Mouse (Mus musculus) cerebellum, adult (tissue): ENCODE results near the gene Rsph4a.
"Not testable (repeated sequence)": the region's sequence is repeated elsewhere in the genome, so short reads cannot be mapped to it uniquely, and the experiment has no call there.

ENCODE experiments used
- ATAC-seq: cut with Nextera tagmentation; 2 replicates; pipeline ENCODE4 v1.9.2; 2017; ENCODE audit warnings: mild to moderate bottlenecking, moderate library complexity, mixed read lengths; ENCODE audit not compliant: insufficient number of reproducible peaks, low FRiP score, low TSS enrichment

Rsph4a gene

DNA sequence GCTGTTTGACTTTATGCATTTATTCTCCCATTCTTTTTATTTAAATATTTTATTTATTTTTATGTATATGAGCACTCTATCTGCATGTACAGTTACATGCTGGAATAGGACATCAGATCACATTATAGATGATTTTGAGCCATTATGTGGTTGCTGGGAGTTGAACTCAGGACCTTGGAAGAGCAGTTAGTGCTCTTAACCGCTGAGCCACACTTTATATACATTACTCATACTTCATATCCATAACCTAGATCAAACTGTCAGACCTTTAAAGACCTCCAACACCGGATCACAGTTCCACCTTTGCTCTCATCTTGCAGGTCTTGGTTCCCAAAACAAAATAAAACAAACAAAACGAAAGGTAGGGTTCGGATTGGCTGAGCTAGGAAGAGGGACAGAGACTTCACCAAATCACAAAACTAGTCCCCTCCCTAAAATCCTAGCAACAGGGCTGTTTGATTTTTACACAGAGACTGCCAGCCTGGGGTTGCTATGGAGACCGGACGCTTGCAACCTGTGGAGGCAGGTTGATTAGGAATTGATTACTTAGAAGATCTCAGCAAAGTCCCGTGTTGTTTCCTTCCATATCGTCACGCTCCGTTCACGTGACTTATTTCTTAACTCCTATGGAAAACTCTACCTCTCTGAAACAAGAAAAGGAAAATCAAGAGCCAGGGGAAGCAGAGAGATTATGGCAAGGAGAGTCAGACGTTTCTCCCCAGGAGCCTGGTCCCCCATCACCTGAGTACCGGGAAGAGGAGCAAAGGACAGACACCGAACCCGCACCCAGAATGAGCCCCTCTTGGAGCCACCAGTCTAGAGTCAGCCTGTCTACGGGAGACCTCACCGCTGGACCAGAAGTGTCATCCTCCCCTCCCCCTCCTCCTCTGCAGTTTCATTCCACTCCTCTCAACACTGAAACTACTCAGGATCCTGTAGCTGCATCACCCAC is at the start of gene Rsph4a:
Gene Rsph4a (plus strand): TSS at position 582 of the 952 bp plus-strand sequence.
- ATAC-seq, result no peak

DNA sequence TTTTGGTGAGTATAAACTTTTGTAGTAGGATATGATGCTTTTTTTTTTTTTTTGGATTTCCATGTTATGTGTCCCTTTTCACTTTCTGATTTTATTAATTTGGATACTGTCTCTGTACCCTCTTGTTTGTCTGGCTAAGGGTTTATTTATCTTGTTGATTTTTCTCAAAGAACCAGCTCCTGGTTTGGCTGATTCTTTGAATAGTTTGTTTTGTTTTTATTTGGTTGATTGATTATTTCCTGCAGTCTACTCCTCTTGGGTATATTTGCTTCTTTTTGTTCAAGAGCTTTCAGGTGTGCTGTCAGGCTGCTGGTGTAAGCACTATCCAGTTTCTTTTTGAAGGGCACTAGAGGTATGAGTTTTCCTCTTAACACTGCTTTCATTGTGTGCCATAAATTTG is 47.5 kb upstream of the Rsph4a start, which contains the start of gene Sult3a1:
Gene Sult3a1 (plus strand): TSS at position 301 of the 400 bp plus-strand sequence.
- ATAC-seq, result no peak

DNA sequence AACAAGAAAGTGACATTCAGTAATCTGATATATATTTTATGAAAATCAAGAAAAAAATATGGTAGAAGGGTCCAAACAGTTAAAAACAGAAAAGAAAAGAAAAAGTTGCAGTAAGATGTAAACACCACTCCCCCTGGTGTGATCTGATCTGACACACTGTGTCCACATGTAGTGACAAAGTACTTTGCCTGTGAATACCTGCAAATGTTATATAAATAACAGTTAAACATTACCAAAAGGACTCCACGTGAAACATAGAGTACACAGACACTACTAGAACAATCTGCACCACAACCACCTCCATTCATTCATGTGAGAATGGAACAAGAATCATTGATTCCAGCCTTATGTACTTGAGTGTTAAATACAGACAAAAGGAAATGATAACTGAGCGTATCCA is 38.9 kb upstream of the Rsph4a start:
- ATAC-seq, result no peak

DNA sequence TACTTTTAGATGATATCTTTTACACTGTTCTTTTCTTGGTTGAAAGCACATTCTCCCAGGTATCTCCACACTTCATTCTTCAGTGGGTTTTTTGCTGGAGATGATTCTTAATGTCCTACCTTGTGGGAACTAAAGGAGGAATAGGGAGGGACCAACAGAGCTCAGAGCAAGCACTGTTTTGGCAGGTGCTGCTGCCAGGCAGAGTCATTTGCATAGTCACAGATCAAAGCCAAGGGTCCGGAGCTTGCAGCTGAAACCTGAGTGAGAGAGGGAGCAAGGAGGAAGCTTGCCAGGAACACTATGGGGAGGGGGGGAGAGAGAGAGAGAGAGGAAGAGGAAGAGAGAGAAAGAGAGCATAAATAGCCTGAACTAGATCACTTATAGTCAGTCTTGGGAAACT is 34.5 kb upstream of the Rsph4a start:
- ATAC-seq, result no peak

DNA sequence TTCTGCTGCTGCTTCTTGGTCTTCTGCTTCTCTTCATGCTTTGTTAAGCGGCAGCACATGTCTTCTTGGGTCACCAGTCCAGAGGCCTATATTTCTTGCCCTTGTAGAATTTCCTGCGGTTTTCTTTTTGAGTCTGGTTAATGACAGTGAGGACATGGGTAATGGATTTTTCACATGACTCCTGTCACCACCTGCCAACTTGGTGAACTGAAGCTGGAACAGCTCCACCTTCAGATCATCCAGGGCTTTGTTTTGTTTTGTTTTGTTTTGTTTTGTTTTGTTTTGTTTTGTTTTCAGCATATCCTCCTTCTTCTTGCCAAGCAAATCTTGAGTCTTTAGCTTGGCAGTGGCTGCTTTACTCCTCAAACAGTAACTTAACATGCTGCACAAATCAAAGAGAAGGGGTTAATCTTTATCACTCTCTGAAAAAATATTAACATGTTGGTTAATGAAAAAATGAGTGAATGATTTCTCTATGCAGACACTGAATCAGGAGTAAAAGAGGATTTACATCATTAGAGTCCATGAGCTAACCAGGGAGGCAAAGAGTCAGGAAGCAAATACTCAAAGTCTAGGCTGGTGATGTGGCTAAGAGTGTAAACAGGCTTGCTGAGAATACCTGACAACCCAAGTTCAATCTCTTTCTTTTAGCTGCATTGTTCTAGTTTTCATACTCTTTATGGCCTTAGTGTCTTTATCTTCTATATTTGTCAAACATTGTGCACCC is 32.1 kb upstream of the Rsph4a start:
- no peak for ATAC-seq

DNA sequence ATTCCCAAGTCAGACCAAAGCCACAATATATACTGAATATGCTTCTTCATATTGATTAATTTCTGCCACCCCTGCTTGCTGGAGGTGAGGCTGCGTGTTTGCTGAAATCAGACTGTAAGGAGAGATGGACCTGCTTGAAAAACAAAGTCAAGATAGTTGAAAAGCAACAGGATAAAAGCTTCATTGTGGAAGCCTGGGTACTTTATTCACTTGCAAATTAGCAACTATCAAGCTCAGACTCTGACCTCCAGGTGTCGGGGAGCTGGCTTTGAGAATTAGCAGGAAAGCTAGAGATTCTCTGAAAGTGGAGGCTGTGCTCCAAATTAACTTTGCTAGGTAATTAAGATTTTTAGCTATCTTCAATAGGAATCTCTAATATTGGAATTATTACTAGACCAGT is 22.5 kb upstream of the Rsph4a start:
- not testable (repeated sequence) for ATAC-seq

DNA sequence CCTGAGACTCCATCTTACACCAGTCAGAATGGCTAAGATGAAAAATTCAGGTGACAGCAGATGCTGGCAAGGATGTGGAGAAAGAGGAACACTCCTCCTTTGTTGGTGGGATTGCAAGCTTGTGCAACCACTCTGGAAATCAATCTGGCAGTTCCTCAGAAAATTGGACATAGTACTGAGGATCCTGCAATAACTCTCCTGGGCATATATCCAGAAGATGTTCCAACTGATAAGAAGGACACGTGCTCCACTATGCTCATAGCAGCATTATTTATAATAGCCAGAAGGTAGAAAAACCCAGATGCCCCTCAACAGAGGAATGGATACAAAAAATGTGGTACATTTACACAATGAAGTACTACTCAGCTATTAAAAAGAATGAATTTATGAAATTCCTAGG is 3.4 kb upstream of the Rsph4a start:
- not testable (repeated sequence) for ATAC-seq

DNA sequence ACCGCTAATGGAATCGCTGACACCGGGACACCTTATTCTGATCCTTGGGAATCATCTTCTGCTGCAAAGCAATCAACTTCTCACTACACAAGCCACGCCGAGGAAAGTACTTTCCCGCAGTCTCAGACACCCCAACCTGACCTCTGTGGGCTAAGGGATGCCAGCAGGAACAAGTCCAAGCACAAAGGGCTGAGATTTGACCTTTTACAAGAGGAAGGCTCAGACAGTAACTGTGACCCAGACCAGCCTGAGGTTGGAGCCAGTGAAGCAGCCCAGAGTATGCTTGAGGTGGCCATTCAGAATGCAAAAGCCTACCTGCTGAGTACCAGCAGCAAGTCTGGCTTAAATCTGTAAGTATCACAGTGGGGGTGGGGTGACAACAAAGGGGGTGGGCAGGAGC is 578 bp downstream of the Rsph4a start:
- no peak for ATAC-seq

DNA sequence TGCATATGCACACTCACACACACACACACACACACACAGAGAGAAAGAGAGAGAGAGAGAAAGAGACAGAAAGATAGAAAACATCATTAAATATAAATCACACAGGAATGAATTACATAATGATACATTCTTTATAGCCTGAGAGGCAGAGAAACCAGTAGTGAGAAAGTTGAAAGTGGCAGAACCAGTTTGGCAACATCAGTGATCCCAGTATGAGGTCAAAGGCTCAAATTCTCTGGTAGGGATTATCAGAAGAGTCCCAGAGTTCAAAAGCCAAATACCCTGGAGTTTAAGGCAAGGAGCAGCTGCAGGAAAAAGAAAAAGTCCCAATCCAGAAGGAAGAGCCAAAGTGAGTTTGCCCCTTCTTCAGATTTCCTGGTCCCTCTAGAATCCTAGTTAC is 35.8 kb downstream of the Rsph4a start:
- no peak for ATAC-seq

DNA sequence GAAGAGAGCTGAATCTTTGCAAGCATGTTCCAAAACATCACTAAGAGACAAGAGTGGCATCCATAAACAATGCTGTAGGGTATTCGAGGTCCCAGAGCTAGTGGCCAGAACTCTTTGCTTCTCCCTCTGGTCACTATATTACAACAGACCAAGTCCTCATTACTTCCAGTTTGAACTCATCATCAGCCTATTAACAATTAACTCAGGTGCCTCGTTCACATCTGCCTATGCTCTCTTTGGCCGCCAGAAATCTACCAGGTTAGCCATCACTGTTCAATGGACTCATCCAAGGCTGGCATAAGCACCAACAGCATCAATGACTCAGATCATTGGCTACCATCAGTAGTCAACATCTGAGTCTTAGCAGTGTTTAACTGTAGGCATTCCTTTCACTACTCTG is 40.5 kb downstream of the Rsph4a start:
- no peak for ATAC-seq

DNA sequence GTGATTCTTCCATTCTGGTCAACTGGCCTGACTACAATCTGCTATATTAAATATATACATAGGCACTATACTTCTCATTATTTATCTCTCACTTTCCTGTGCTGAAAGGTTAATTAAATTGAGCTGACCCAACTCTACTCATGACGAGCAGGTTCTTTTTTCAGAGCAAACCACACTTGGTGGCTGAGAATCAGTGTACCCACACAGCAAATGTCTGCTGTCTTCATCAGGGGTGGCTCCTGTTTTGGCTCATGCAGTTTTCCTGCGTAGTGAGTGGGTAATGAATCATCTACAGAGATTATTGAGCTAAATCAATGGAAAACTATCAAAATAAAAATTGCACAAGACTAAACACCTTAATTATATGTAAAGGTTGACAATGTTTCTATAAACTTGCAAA is 41.4 kb downstream of the Rsph4a start:
- ATAC-seq, result no peak

DNA sequence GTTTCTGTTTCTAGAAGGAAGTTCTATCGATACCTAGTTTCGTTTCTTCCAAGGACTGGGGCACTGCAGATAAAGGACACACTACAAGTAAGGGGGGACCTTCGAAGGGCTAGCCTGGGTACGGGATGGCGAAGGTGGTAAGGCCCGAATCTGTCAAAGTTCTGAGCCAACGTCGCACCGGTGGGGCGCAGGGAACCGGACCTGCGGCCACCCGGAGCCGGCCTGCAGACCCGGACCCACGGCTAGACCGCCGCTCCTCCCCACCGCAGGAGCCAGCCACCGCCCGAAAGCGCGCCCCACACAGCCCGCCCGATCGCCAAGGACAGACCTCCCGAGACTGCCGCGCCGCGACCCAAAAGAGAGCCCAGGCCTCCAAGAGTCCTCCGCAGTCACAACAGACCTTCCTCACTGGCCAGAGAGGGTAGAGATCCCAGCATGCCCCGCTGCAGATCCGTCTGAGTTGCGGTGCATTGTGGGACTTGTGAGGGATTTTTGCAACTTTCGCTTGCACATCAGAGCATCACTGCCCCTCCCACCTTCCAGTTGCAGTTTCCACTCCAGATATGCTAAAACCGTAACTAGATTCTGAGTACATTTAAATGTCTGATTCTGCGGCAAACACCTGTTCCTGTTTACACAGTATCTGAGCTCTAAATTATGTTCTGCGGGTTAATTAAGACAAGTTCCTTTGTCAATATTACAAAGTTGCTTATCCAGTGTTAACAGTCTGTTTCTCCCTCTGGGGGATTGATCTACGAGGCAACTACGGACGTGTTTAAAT is 46.1 kb downstream of the Rsph4a start, which contains the start of gene Zup1:
Gene Zup1 (minus strand): TSS at position 467 of the 781 bp plus-strand sequence.
- ATAC-seq, result peak; percentile 98

DNA sequence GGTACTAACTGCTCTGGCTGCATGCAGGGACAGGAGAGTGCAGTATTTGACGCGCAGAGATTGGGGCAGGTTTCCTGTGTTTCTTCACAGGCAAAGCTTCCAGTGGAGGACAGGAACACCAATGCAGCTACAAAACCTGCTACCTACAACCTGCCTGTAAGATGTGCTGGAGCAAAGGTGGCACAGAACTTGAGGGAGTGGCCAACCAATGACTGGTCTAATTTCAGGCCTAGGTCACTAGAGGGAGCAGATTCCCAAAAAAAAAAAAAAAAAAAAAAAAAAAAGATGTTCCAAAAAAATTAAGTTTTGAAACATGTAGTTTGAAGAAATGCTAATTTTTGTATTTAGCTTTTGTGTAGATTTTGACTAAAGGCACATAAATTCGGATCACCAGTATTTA is 47.6 kb downstream of the Rsph4a start:
- no peak for ATAC-seq
